Mouse (Mus musculus): ENCODE data around the gene Lcor. TPM values are rescaled to one million over a fixed set of nuclear protein-coding genes. Genes with fewer than 3 reads are reported as not detected.

Lcor gene
- polyA plus RNA-seq, 1 experiment from 2014 or later: 14.5 TPM

- no peaks in the 10 kb centered on the region for H3K36me3 ChIP-seq
- H3K4me3 ChIP-seq: no peak overlapping the region
- H3K27ac ChIP-seq: no peak overlapping the region
- ATAC-seq (ENCODE audit: insufficient number of reproducible peaks, insufficient read depth, low FRiP score, low TSS enrichment): no peak
- 78% methylated on average over 2 of the region's 2 CpGs for WGBS
- no peaks in the 10 kb centered on the region for H3K9me3 ChIP-seq
- no peak overlapping the region for H3K9ac ChIP-seq
- peaks cover 4% of the 10 kb centered on the region; the same call in 1 of the 2 replicates for H3K4me1 ChIP-seq
- no peak overlapping the region for H3K4me2 ChIP-seq (replicated peaks)
- H3K27me3 ChIP-seq: no peaks in the 10 kb centered on the region
Measured at GRCm38 (mm10) chr19:41447760-41448159, 34.7 kb upstream of the Lcor start.

- H3K27ac ChIP-seq: no peak overlapping the region
- H3K4me3 ChIP-seq: no peak overlapping the region
- no peaks in the 10 kb centered on the region for H3K9me3 ChIP-seq
- H3K27me3 ChIP-seq: no peaks in the 10 kb centered on the region
- no peaks in the 10 kb centered on the region for H3K36me3 ChIP-seq
- WGBS: 57% methylated on average over 7 of the region's 7 CpGs
- peaks cover 4% of the 10 kb centered on the region; the same call in 1 of the 2 replicates for H3K4me1 ChIP-seq
- no peak overlapping the region for H3K9ac ChIP-seq
- no peak overlapping the region for H3K4me2 ChIP-seq (replicated peaks)
- ATAC-seq (ENCODE audit: insufficient number of reproducible peaks, insufficient read depth, low FRiP score, low TSS enrichment): no peak
Measured at GRCm38 (mm10) chr19:41449415-41450075, 32.9 kb upstream of the Lcor start.

GRCm38 (mm10) chr19:41452166-41452565, 30.3 kb upstream of the Lcor start:
- no peak overlapping the region for H3K27ac ChIP-seq
- no peak overlapping the region for H3K4me3 ChIP-seq
- no peak for ATAC-seq (ENCODE audit: insufficient number of reproducible peaks, insufficient read depth, low FRiP score, low TSS enrichment)
- H3K36me3 ChIP-seq: no peaks in the 10 kb centered on the region
- H3K4me1 ChIP-seq: no peaks in the 10 kb centered on the region
- no peak overlapping the region for H3K9ac ChIP-seq
- H3K27me3 ChIP-seq: no peaks in the 10 kb centered on the region
- 17% methylated on average over 3 of the region's 3 CpGs for WGBS
- H3K9me3 ChIP-seq: no peaks in the 10 kb centered on the region
- no peak overlapping the region for H3K4me2 ChIP-seq (replicated peaks)

GRCm38 (mm10) chr19:41454601-41455000, 27.8 kb upstream of the Lcor start:
- no peak for ATAC-seq (ENCODE audit: insufficient number of reproducible peaks, insufficient read depth, low FRiP score, low TSS enrichment)
- 73% methylated on average over 5 of the region's 7 CpGs for WGBS
- H3K9me3 ChIP-seq: no peaks in the 10 kb centered on the region
- H3K36me3 ChIP-seq: no peaks in the 10 kb centered on the region
- H3K27ac ChIP-seq: no peak overlapping the region
- H3K4me1 ChIP-seq: no peaks in the 10 kb centered on the region
- H3K27me3 ChIP-seq: no peaks in the 10 kb centered on the region
- no peak overlapping the region for H3K4me3 ChIP-seq
- no peak overlapping the region for H3K9ac ChIP-seq
- no peak overlapping the region for H3K4me2 ChIP-seq (replicated peaks)

GRCm38 (mm10) chr19:41455091-41455626, 27.3 kb upstream of the Lcor start:
- no peak overlapping the region for H3K4me3 ChIP-seq
- no peak overlapping the region for H3K27ac ChIP-seq
- H3K9ac ChIP-seq: no peak overlapping the region
- ATAC-seq (ENCODE audit: insufficient number of reproducible peaks, insufficient read depth, low FRiP score, low TSS enrichment): no peak
- 78% methylated on average over 6 of the region's 6 CpGs for WGBS
- no peaks in the 10 kb centered on the region for H3K4me1 ChIP-seq
- H3K4me2 ChIP-seq (replicated peaks): no peak overlapping the region
- H3K36me3 ChIP-seq: no peaks in the 10 kb centered on the region
- H3K9me3 ChIP-seq: no peaks in the 10 kb centered on the region
- no peaks in the 10 kb centered on the region for H3K27me3 ChIP-seq

GRCm38 (mm10) chr19:41457181-41457580, 25.3 kb upstream of the Lcor start:
- H3K27me3 ChIP-seq: no peaks in the 10 kb centered on the region
- no peak for ATAC-seq (ENCODE audit: insufficient number of reproducible peaks, insufficient read depth, low FRiP score, low TSS enrichment)
- no peak overlapping the region for H3K4me2 ChIP-seq (replicated peaks)
- H3K4me3 ChIP-seq: no peak overlapping the region
- 81% methylated on average over 5 of the region's 5 CpGs for WGBS
- no peaks in the 10 kb centered on the region for H3K36me3 ChIP-seq
- no peak overlapping the region for H3K9ac ChIP-seq
- no peaks in the 10 kb centered on the region for H3K9me3 ChIP-seq
- H3K4me1 ChIP-seq: no peaks in the 10 kb centered on the region
- H3K27ac ChIP-seq: no peak overlapping the region

- H3K4me1 ChIP-seq: no peaks in the 10 kb centered on the region
- H3K27ac ChIP-seq: no peak overlapping the region
- no peak overlapping the region for H3K9ac ChIP-seq
- H3K9me3 ChIP-seq: no peaks in the 10 kb centered on the region
- no peaks in the 10 kb centered on the region for H3K27me3 ChIP-seq
- 77% methylated on average over 9 of the region's 9 CpGs for WGBS
- no peaks in the 10 kb centered on the region for H3K36me3 ChIP-seq
- no peak overlapping the region for H3K4me3 ChIP-seq
- no peak overlapping the region for H3K4me2 ChIP-seq (replicated peaks)
- no peak for ATAC-seq (ENCODE audit: insufficient number of reproducible peaks, insufficient read depth, low FRiP score, low TSS enrichment)
Measured at GRCm38 (mm10) chr19:41462166-41462735, 20.2 kb upstream of the Lcor start.

GRCm38 (mm10) chr19:41463841-41464240, 18.6 kb upstream of the Lcor start:
- no peaks in the 10 kb centered on the region for H3K27me3 ChIP-seq
- no peak overlapping the region for H3K9ac ChIP-seq
- no peaks in the 10 kb centered on the region for H3K9me3 ChIP-seq
- no peak overlapping the region for H3K27ac ChIP-seq
- no peaks in the 10 kb centered on the region for H3K36me3 ChIP-seq
- no peak overlapping the region for H3K4me3 ChIP-seq
- ATAC-seq (ENCODE audit: insufficient number of reproducible peaks, insufficient read depth, low FRiP score, low TSS enrichment): no peak
- H3K4me1 ChIP-seq: no peaks in the 10 kb centered on the region
- 88% methylated on average over 5 of the region's 5 CpGs for WGBS
- no peak overlapping the region for H3K4me2 ChIP-seq (replicated peaks)

- H3K36me3 ChIP-seq: no peaks in the 10 kb centered on the region
- 88% methylated on average over 3 of the region's 3 CpGs for WGBS
Measured at GRCm38 (mm10) chr19:41466475-41466874, 16.0 kb upstream of the Lcor start.

GRCm38 (mm10) chr19:41473566-41474135, 8.8 kb upstream of the Lcor start:
- Histone ChIP-seq H3K27ac (no peak overlapping the region), H3K9ac (no peak overlapping the region), H3K4me2 (replicated peaks) (no peak overlapping the region), H3K27me3 (no peaks in the 10 kb centered on the region), H3K9me3 (no peaks in the 10 kb centered on the region), H3K36me3 (no peaks in the 10 kb centered on the region), H3K4me1 (no peaks in the 10 kb centered on the region), H3K4me3 (no peak overlapping the region)
- no peak for ATAC-seq (ENCODE audit: insufficient number of reproducible peaks, insufficient read depth, low FRiP score, low TSS enrichment)
- WGBS: 89% methylated on average over 7 of the region's 7 CpGs

More at GRCm38 (mm10) chr19:41466475-41466874, 16.0 kb upstream of the Lcor start:
- ATAC-seq (ENCODE audit: insufficient number of reproducible peaks, insufficient read depth, low FRiP score, low TSS enrichment): no peak
- H3K27ac ChIP-seq: no peak overlapping the region
- no peaks in the 10 kb centered on the region for H3K9me3 ChIP-seq
- no peak overlapping the region for H3K9ac ChIP-seq
- no peak overlapping the region for H3K4me3 ChIP-seq
- no peaks in the 10 kb centered on the region for H3K4me1 ChIP-seq
- H3K4me2 ChIP-seq (replicated peaks): no peak overlapping the region
- H3K27me3 ChIP-seq: no peaks in the 10 kb centered on the region

GRCm38 (mm10) chr19:41474943-41475342, 7.5 kb upstream of the Lcor start:
- Histone ChIP-seq H3K27ac (no peak overlapping the region), H3K27me3 (no peaks in the 10 kb centered on the region), H3K9me3 (no peaks in the 10 kb centered on the region), H3K9ac (no peak overlapping the region), H3K36me3 (no peaks in the 10 kb centered on the region), H3K4me1 (peaks cover 2% of the 10 kb centered on the region; the same call in 1 of the 2 replicates), H3K4me2 (replicated peaks) (no peak overlapping the region), H3K4me3 (no peak overlapping the region)
- no peak for ATAC-seq (ENCODE audit: insufficient number of reproducible peaks, insufficient read depth, low FRiP score, low TSS enrichment)
- 48% methylated on average over 2 of the region's 2 CpGs for WGBS
